Mouse (Mus musculus) intestine, postnatal 0 days (tissue): ENCODE measurements at regions not wholly inside any gene's neighbourhood (a gene's known extent, or its start where the extent isn't known, plus 50 kb on each side); places are given as distances from the start of the nearest gene placed in this dataset.

Experiments
- ATAC-seq: fragments of 200-750 bp; cut with Nextera tagmentation; 2 replicates; pipeline ENCODE4 v1.8.0; 2017; ENCODE audit warnings: mild to moderate bottlenecking, moderate TSS enrichment, moderate library complexity
- H3K27ac ChIP-seq: fragments of 300-500 bp; sonication (generic); 2 replicates; pipeline ENCODE4 v1.5.1; 2014; ENCODE audit warnings: mild to moderate bottlenecking, low read depth, low read length, moderate library complexity
- H3K27me3 ChIP-seq: fragments of 300-500 bp; sonication (generic); replicated peaks from 2 replicates; pipeline ENCODE4 v1.6.1; 2014; ENCODE audit warnings: low read length, mixed read lengths; ENCODE audit not compliant: control insufficient read depth, insufficient read depth
- H3K36me3 ChIP-seq: fragments of 300-500 bp; sonication (generic); 2 replicates; pipeline ENCODE4 v1.6.1; 2014; ENCODE audit warnings: mild to moderate bottlenecking, moderate library complexity; ENCODE audit not compliant: control insufficient read depth, insufficient read depth
- H3K4me1 ChIP-seq: fragments of 300-500 bp; sonication (generic); replicated peaks from 2 replicates; pipeline ENCODE4 v1.6.1; 2014; ENCODE audit warnings: antibody characterized with exemption, low read length, mixed read lengths; ENCODE audit not compliant: control insufficient read depth, insufficient read depth
- H3K4me2 ChIP-seq: fragments of 300-500 bp; sonication (generic); replicated peaks from 2 replicates; pipeline ENCODE4 v1.6.1; 2014; ENCODE audit warnings: low read depth, mild to moderate bottlenecking, moderate library complexity
- H3K4me3 ChIP-seq: fragments of 300-500 bp; sonication (generic); 2 replicates; pipeline ENCODE4 v1.5.1; 2014; ENCODE audit warnings: low read depth, low read length
- H3K9ac ChIP-seq: fragments of 300-500 bp; sonication (generic); 2 replicates; pipeline ENCODE4 v1.6.1; 2014; ENCODE audit warnings: mild to moderate bottlenecking, low read depth, low read length
- H3K9me3 ChIP-seq: fragments of 300-500 bp; sonication (generic); 2 replicates; pipeline ENCODE4 v1.6.1; 2016; ENCODE audit warnings: mixed run types; ENCODE audit not compliant: control insufficient read depth
- CTCF ChIP-seq: sonication (generic); IDR thresholded peaks from 2 replicates; pipeline ENCODE4 v1.5.1; 2016; ENCODE audit warnings: low read depth, mild to moderate bottlenecking, control low read depth, antibody characterized with exemption, moderate library complexity
- WGBS: fragments of 180-500 bp; shearing (Covaris S2); extraction: QIAGEN DNeasy Blood & Tissue Kit; methylation state at CpG from one replicate; pipeline ENCODE4 v1.1.7; 2014; 5-methylcytosine and 5-hydroxymethylcytosine counted together

DNA sequence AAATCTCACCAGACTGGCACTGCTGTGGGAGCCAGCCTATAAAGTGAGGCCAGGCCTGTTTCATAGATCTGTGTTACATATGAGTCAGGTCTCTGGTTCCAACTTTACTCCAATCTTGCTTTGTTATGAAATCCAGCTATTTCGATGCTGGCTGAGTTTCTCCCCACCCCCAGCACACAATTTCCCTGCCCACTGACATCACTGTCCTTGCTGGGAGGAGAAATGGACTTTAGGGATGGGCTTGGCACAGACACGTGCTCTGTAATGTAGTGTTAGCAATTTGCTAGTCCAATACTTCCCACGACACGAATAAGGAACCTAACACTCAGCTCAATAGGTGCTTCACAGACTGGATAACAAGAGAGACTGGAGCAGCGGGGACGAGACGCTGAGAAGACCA lies 79.5 kb upstream of the Pcsk6 start:
- no peaks in the 10 kb centered on the region for H3K9me3 ChIP-seq
- ATAC-seq: peak; percentile 45; the same call in 1 of the 2 replicates
- TF ChIP-seq CTCF: no peak
- H3K4me2 ChIP-seq: no peak overlapping the region
- H3K4me1 ChIP-seq: no peaks in the 10 kb centered on the region
- no peak overlapping the region for H3K4me3 ChIP-seq
- no peak overlapping the region for H3K27ac ChIP-seq
- H3K36me3 ChIP-seq: no peaks in the 10 kb centered on the region
- H3K27me3 ChIP-seq: no peaks in the 10 kb centered on the region
- 72% methylated on average over 7 of the region's 7 CpGs for WGBS
- no peak overlapping the region for H3K9ac ChIP-seq

DNA sequence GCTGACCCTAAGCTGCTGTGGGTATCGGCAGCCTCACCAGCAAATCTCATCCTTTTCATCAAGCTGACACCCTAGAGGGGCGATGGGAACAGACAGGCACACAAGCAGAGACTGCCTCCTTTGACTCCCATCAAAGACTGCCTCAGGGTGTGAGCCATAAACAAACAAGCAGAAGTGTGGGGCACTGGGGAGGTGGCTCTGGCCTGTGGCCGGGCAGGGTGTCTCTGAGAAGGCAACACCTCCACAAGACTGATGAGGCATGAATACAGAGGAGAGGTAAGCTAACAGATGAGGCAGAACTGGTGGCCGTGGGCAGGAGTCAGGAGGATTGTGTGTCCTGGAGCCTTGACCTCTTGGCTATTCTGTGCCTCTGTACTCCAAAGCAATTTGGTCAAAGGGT lies 77.8 kb upstream of the Pcsk6 start:
- H3K36me3 ChIP-seq: no peaks in the 10 kb centered on the region
- H3K9ac ChIP-seq: no peak overlapping the region
- H3K27me3 ChIP-seq: no peaks in the 10 kb centered on the region
- H3K4me3 ChIP-seq: no peak overlapping the region
- H3K4me2 ChIP-seq: no peak overlapping the region
- no peak for ATAC-seq
- H3K27ac ChIP-seq: no peak overlapping the region
- no peaks in the 10 kb centered on the region for H3K9me3 ChIP-seq
- WGBS: 40% methylated on average over 4 of the region's 4 CpGs
- H3K4me1 ChIP-seq: no peaks in the 10 kb centered on the region
- no peak for TF ChIP-seq CTCF

DNA sequence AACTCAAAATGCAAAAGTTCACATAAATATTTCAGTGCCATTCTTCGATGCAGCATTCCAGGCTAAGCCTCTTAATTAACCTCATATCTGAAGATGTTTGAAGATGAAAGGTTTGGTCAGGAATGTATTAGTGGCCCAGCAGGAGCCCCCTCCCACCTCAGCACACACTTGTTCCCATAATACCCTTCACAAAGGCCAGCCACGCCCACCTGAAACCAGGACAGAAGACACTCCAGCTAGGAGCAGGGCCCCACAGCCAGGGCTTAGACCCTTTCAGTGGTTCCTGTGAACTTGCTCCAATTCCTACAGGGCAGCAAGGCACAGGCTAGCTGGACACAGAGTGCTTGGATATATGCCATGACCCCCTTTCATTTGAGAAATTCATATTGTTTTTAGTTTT lies 74.6 kb upstream of the Pcsk6 start:
- H3K9me3 ChIP-seq: no peaks in the 10 kb centered on the region
- no peak for TF ChIP-seq CTCF
- H3K27me3 ChIP-seq: no peaks in the 10 kb centered on the region
- no peak overlapping the region for H3K27ac ChIP-seq
- H3K9ac ChIP-seq: no peak overlapping the region
- no peaks in the 10 kb centered on the region for H3K36me3 ChIP-seq
- H3K4me1 ChIP-seq: 0 out of 2 replicates have a peak, but pooled peaks cover 3% of the 10 kb centered on the region
- no peak overlapping the region for H3K4me3 ChIP-seq
- H3K4me2 ChIP-seq: no peak overlapping the region
- 34% methylated on average over 2 of the region's 2 CpGs for WGBS
- ATAC-seq: no peak

DNA sequence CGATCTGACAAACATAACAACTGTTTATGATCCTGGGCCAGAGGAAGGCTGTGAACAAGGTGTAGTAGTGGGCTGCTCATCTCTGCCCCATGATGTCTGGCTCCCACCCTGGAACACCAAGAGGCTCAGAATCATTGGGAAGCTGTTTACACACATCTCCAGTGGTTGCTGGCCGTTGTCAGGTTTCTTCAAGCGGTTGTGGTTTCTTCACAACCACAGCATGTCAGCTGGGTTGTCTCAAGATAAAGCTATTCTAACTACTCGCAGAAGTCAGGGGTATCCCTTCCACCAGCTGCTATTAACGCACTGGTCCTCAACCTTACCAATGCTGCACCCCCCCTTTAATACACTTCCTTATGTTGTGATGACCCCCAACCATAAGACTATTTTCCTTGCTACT lies 73.7 kb upstream of the Pcsk6 start:
- 0 out of 2 replicates have a peak, but pooled peaks cover 3% of the 10 kb centered on the region for H3K4me1 ChIP-seq
- no peaks in the 10 kb centered on the region for H3K9me3 ChIP-seq
- no peak overlapping the region for H3K4me3 ChIP-seq
- no peak for ATAC-seq
- 89% methylated on average over 5 of the region's 5 CpGs for WGBS
- H3K27ac ChIP-seq: no peak overlapping the region
- H3K27me3 ChIP-seq: no peaks in the 10 kb centered on the region
- no peaks in the 10 kb centered on the region for H3K36me3 ChIP-seq
- H3K9ac ChIP-seq: no peak overlapping the region
- TF ChIP-seq CTCF: no peak
- no peak overlapping the region for H3K4me2 ChIP-seq

DNA sequence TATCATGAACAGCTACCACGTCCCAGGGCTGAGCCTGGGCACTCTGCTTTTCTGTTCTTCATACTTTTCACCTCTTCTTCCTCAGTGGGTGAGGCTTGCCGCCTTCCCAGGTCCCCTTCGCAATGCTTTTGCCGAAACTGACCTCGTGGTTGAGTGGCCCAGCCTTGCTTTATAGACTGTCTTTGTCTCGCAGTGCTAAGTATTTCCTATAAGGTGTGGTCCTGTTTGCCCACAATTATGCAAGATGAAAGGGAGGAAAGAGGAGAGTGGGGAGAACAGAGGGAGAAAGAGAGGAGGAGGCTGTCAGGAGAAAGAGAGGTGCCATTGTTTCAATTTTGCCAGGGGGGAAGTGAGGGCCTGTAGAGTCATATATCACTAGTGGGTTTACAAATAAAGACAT lies 71.3 kb upstream of the Pcsk6 start:
- Histone ChIP-seq H3K9me3 (no peaks in the 10 kb centered on the region), H3K27me3 (no peaks in the 10 kb centered on the region), H3K4me3 (no peak overlapping the region), H3K4me2 (no peak overlapping the region), H3K4me1 (0 out of 2 replicates have a peak, but pooled peaks cover 3% of the 10 kb centered on the region), H3K9ac (no peak overlapping the region), H3K27ac (no peak overlapping the region), H3K36me3 (no peaks in the 10 kb centered on the region)
- no peak for ATAC-seq
- 26% methylated on average over 6 of the region's 6 CpGs for WGBS
- TF ChIP-seq CTCF: no peak

DNA sequence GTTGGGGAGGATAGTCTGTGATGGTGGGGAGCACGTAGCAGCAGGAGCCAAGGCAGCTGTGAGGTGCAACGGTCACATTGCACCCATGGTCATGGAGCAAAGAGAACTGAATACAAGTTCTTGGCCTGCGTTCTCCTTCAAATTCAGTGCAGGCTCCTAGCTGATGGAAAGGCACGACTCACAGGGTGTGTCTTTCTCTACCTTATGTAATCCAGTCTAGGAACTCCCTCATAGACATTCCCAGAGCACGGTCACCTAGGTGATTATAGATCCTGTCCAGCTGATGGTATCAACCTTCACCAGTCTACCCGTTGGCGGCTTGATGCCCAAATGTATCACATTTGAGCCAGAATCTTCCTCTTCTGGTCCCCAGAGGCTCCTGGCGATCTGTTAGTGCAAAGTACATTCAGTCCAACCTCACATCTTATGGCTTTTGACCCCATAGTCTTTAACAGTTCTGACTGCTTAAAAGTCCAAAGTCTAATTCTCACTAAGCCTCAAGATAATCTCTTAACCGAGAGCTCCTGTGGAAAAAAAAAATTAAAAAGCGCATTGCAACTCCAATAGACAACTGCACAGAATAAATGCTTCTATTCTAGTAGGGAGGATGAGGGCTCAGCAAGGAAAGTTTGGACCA lies 69.2 kb upstream of the Pcsk6 start:
- 52% methylated on average over 10 of the region's 10 CpGs for WGBS
- Histone ChIP-seq H3K27ac (no peak overlapping the region), H3K4me3 (no peak overlapping the region), H3K4me1 (0 out of 2 replicates have a peak, but pooled peaks cover 3% of the 10 kb centered on the region), H3K36me3 (no peaks in the 10 kb centered on the region), H3K9me3 (no peaks in the 10 kb centered on the region), H3K4me2 (no peak overlapping the region), H3K27me3 (no peaks in the 10 kb centered on the region), H3K9ac (no peak overlapping the region)
- ATAC-seq: peak; percentile 77
- no peak for TF ChIP-seq CTCF

DNA sequence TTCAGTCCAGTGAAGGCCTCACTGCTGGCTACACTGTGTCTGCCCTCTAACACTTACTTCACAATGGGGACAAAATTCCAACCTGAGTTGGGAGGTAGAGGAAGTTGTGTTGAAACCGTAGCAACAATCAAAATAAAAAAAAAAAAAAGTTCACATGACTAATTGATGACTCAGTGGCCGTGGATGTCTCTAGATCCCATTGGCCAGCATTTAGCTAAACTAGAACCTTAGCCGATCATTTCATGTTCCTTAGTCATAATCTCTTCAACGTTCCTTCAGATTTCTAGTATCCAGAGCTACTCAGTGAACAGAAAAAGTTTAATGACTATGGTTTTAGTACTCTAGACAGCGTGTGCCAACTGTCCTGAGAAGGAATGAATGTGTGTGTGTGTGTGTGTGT lies 59.2 kb upstream of the Pcsk6 start:
- no peak for TF ChIP-seq CTCF
- no peak overlapping the region for H3K4me3 ChIP-seq
- H3K4me2 ChIP-seq: no peak overlapping the region
- peak; percentile 48 for ATAC-seq
- H3K9ac ChIP-seq: no peak overlapping the region
- no peaks in the 10 kb centered on the region for H3K9me3 ChIP-seq
- H3K27me3 ChIP-seq: no peaks in the 10 kb centered on the region
- no peaks in the 10 kb centered on the region for H3K36me3 ChIP-seq
- no peak overlapping the region for H3K27ac ChIP-seq
- 60% methylated on average over 5 of the region's 5 CpGs for WGBS
- H3K4me1 ChIP-seq: peaks cover 15% of the 10 kb centered on the region; the same call in 1 of the 2 replicates
